12 mouse cellular contexts compared by ENCODE assay signal in the genomic region with DNA sequence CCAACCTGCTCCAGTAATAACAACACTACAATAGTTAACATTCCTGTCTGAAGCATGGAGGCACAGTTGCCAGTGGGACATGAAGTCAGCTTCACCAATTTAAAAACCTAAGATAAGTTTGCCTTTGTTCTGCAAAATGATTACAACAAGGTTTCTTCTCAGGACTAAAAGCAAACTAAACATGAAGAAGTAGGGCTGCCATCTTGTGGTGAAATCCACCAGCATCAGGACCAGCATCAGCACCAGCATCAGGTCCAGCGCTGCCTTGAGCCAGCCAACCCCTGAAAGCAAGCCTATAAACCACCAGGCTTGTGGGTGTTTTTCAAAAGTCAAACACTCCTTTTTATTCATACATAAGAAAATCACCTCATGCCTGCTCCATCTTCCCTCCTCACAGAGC.
DNase-seq lines count a peak whose midpoint lies in the region; ATAC-seq and TF ChIP-seq lines count a peak whose summit lies in the region.
"Had no signal": no experiment of that assay in that cellular context is flagged by ENCODE, and none has a peak within 500 bp of the region (broad histone marks: within the 10 kb centered on the region; RNA-seq: fewer than 3 reads in every experiment).

No protein-coding gene starts in this region.

- no peak overlapping the region for H3K4me2 ChIP-seq in hindbrain, embryonic 15.5 days
- no peak overlapping the region for H3K4me2 ChIP-seq in hindbrain, embryonic 12.5 days (replicated peaks)
- H3K4me2 ChIP-seq in lung, postnatal 0 days (replicated peaks; ENCODE audit: low read depth, low read length), result no peak overlapping the region
- H3K4me2 ChIP-seq: embryonic facial prominence, embryonic 12.5 days; neural tube, embryonic 13.5 days had no signal

- H3K27me3 ChIP-seq in hindbrain, embryonic 15.5 days, result no peaks in the 10 kb centered on the region
- H3K27me3 ChIP-seq in hindbrain, embryonic 12.5 days, result no peaks in the 10 kb centered on the region
- H3K27me3 ChIP-seq in lung, postnatal 0 days (replicated peaks; ENCODE audit: insufficient read depth, low read length), result no peaks in the 10 kb centered on the region
- H3K27me3 ChIP-seq: embryonic facial prominence, embryonic 12.5 days; neural tube, embryonic 13.5 days had no signal

- no peaks in the 10 kb centered on the region for H3K36me3 ChIP-seq in hindbrain, embryonic 15.5 days
- H3K36me3 ChIP-seq in hindbrain, embryonic 12.5 days, result no peaks in the 10 kb centered on the region
- H3K36me3 ChIP-seq in lung, postnatal 0 days (ENCODE audit: insufficient read depth, low read length), result no peaks in the 10 kb centered on the region
- H3K36me3 ChIP-seq: embryonic facial prominence, embryonic 12.5 days; neural tube, embryonic 13.5 days had no signal

- H3K4me1 ChIP-seq in hindbrain, embryonic 15.5 days (replicated peaks), result no peaks in the 10 kb centered on the region
- no peaks in the 10 kb centered on the region for H3K4me1 ChIP-seq in hindbrain, embryonic 12.5 days
- H3K4me1 ChIP-seq in lung, postnatal 0 days (ENCODE audit: insufficient read depth, low read depth, low read length), result no peaks in the 10 kb centered on the region
- no peaks in the 10 kb centered on the region for H3K4me1 ChIP-seq in lung, adult 2 months (ENCODE audit: control insufficient read depth, insufficient read depth, low read length)
- H3K4me1 ChIP-seq in cortical plate, adult 2 months (ENCODE audit: control insufficient read depth, insufficient read depth, low read length), result no peaks in the 10 kb centered on the region
- H3K4me1 ChIP-seq: embryonic facial prominence, embryonic 12.5 days; neural tube, embryonic 13.5 days had no signal

- H3K9me3 ChIP-seq in hindbrain, embryonic 15.5 days, result no peaks in the 10 kb centered on the region
- H3K9me3 ChIP-seq in hindbrain, embryonic 12.5 days (replicated peaks), result no peaks in the 10 kb centered on the region
- no peaks in the 10 kb centered on the region for H3K9me3 ChIP-seq in lung, postnatal 0 days (ENCODE audit: low read length)
- H3K9me3 ChIP-seq: embryonic facial prominence, embryonic 12.5 days; neural tube, embryonic 13.5 days had no signal

- TF ChIP-seq CTCF in lung, postnatal 0 days (IDR thresholded peaks at IDR 0.05), result peak; percentile 19; the same call in 1 of the 2 replicates
- TF ChIP-seq CTCF in lung, adult 2 months (IDR thresholded peaks at IDR 0.05; ENCODE audit: insufficient read depth, low read length), result no peak
- peak; percentile 43 for TF ChIP-seq CTCF in cortical plate, adult 2 months (IDR thresholded peaks at IDR 0.05; ENCODE audit: extremely low read depth, insufficient read depth, low read length)

- peak; percentile 77; the same call in 1 of the 2 replicates for ATAC-seq in hindbrain, embryonic 15.5 days (ENCODE audit: low FRiP score, low read depth)
- no peak for ATAC-seq in hindbrain, embryonic 12.5 days (ENCODE audit: low FRiP score)
- no peak for ATAC-seq in lung, postnatal 0 days
- ATAC-seq: intestine, embryonic 16.5 days had no signal

- H3K9ac ChIP-seq in hindbrain, embryonic 15.5 days, result no peak overlapping the region
- H3K9ac ChIP-seq in hindbrain, embryonic 12.5 days, result no peak overlapping the region
- no peak overlapping the region for H3K9ac ChIP-seq in lung, postnatal 0 days (replicated peaks; ENCODE audit: low read depth)
- H3K9ac ChIP-seq: embryonic facial prominence, embryonic 12.5 days; neural tube, embryonic 13.5 days had no signal

- no peak overlapping the region for H3K27ac ChIP-seq in hindbrain, embryonic 15.5 days (replicated peaks)
- H3K27ac ChIP-seq in hindbrain, embryonic 12.5 days, result no peak overlapping the region
- no peak overlapping the region for H3K27ac ChIP-seq in lung, postnatal 0 days (ENCODE audit: low read length)
- no peak overlapping the region for H3K27ac ChIP-seq in cortical plate, adult 2 months (ENCODE audit: insufficient read depth, low read length)
- H3K27ac ChIP-seq: embryonic facial prominence, embryonic 12.5 days; macrophage; neural tube, embryonic 13.5 days had no signal

- intact Hi-C loops in gastrocnemius, postnatal 36 days (cut with DNase I), result no loop called here

- 33% methylated on average over 1 of the region's 1 CpGs for WGBS in hindbrain, embryonic 15.5 days
- 63% methylated on average over 1 of the region's 1 CpGs for WGBS in hindbrain, embryonic 12.5 days
- WGBS in lung, postnatal 0 days, result 63% methylated on average over 1 of the region's 1 CpGs
- WGBS in lung, adult 2 months, result 42% methylated on average over 1 of the region's 1 CpGs

- TF ChIP-seq POLR2A in lung, adult 2 months (IDR thresholded peaks at IDR 0.05; ENCODE audit: borderline replicate concordance, extremely low read depth, low read depth, low read length), result no peak
- TF ChIP-seq POLR2A in cortical plate, adult 2 months (IDR thresholded peaks at IDR 0.05; ENCODE audit: extremely low read depth, insufficient read depth, low read length), result no peak

- TF ChIP-seq EP300 in lung, postnatal 0 days (IDR thresholded peaks at IDR 0.05), result no peak

- DNase-seq in lung, postnatal 0 days (ENCODE audit: low spot score), result no peak
- DNase-seq in lung, adult 2 months, result no peak
- peak; percentile 19 for DNase-seq in right cerebral cortex, postnatal 14 days
- no peak for DNase-seq in gastrocnemius, postnatal 10 days
- no peak for DNase-seq in gastrocnemius, postnatal 36 days

- no peak overlapping the region for H3K4me3 ChIP-seq in hindbrain, embryonic 15.5 days
- no peak overlapping the region for H3K4me3 ChIP-seq in hindbrain, embryonic 12.5 days
- no peak overlapping the region for H3K4me3 ChIP-seq in lung, postnatal 0 days (ENCODE audit: low read depth, low read length)
- no peak overlapping the region for H3K4me3 ChIP-seq in lung, adult 2 months (replicated peaks; ENCODE audit: extremely low read depth, low read depth, low read length)
- H3K4me3 ChIP-seq in cortical plate, adult 2 months (ENCODE audit: insufficient read depth, low read length), result no peak overlapping the region
- H3K4me3 ChIP-seq: embryonic facial prominence, embryonic 12.5 days; neural tube, embryonic 13.5 days had no signal
